Mouse (Mus musculus) ZHBTc4 (cell line): ENCODE results near the gene Lmna.
A peak's percentile ranks its signal among the peaks of the same experiment; 100 is the strongest.

Experiments used
- DNase-seq: peaks from one replicate; pipeline ENCODE4 v3.0.0-alpha.2; 2011; ENCODE audit warnings: low read depth, low spot score

The Lmna gene

GRCm38 (mm10) chr3:88521156-88521555 lies 11.4 kb upstream of the Lmna start:
- no peak for DNase-seq

DNA sequence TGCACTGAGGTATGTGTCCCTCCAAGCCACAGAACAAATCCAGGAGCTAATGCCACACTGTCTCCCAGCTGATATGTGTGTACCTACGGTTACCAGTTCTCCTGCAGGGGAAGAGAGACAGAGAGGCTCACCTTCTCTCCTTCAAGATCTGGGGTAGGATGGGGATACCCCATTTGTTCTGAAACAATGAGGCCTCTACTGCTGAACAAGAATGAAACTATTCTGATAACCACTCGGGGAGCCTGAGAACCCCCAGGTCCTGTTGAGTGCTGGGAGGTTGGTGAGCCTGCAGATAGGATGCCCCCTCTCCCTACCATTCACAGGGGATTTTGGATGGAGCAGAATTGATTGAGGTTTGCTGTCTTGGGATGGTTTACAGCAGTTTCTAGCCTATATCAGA lies 10.3 kb upstream of the Lmna start:
- DNase-seq, result no peak

- DNase-seq, result no peak
Observed at GRCm38 (mm10) chr3:88518411-88518810, 8.7 kb upstream of the Lmna start.

GRCm38 (mm10) chr3:88516407-88516806 lies 6.7 kb upstream of the Lmna start:
- DNase-seq, result no peak

- peak; percentile 57 for DNase-seq
Observed at GRCm38 (mm10) chr3:88515095-88515386, 5.3 kb upstream of the Lmna start.

GRCm38 (mm10) chr3:88514231-88515094 lies 4.7 kb upstream of the Lmna start:
- DNase-seq, result no peak

DNA sequence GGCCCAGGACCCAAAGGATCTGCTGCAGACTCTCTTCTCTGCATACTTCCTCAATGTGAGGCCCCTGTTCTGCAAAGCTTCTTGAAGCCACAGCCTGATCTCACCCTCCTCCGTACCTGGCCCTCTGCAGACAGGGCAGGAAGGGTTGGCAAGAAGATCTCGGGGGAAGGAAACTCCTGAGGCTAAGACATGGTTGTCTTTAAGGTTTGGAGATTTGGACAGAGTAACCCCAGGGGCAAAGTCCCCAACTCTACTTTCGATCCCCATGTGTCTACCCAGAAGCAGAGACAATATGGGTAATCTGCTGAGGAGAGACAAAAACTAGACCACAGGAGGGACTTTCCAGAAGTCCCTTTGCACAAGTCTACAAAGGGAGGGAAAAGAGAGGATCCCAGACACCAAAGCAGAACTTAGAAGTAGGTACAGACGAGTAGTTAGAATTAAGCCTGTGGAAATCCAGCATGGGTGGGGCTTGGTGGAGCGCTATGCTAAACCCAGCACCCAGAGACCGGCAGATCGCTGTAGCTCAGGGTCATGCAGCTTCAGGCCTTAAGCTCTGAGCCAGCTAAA lies 3.9 kb upstream of the Lmna start:
- no peak for DNase-seq

DNA sequence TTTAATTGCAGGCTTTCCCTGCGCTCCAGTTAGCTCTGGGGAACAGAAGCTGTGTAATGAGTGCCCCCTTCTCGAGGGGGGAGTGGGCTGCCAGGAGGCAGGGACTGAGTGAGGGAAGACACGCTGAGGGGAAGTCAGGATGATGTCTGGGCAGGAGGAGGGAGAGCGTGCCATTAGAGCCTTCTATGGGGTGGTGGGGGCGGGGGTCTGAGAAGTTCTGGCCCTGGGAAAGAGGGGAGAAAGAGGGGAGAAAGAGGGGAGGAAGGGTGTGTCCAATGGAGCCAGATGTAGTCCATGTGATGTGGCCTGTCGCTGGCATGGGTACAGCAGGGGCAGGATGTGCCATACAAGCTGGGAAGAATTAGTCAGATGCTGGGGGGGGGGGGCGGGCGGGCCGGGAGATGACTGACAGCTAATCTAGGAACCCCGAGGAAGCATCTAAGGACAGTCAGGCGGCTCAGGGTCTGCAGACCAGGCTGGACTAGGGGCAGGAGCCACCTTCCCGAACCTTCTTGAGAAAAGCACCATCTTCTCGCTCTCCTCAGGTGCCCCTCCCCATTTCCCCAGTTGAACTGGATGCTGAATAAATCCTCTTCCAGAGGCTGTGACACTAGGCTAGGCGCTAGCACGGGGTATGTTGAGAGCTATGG lies 3.3 kb upstream of the Lmna start:
- DNase-seq, result no peak

- DNase-seq, result no peak
Observed at GRCm38 (mm10) chr3:88512141-88512895, 2.6 kb upstream of the Lmna start.

GRCm38 (mm10) chr3:88511559-88511958 lies 1.8 kb upstream of the Lmna start:
- DNase-seq, result no peak

DNA sequence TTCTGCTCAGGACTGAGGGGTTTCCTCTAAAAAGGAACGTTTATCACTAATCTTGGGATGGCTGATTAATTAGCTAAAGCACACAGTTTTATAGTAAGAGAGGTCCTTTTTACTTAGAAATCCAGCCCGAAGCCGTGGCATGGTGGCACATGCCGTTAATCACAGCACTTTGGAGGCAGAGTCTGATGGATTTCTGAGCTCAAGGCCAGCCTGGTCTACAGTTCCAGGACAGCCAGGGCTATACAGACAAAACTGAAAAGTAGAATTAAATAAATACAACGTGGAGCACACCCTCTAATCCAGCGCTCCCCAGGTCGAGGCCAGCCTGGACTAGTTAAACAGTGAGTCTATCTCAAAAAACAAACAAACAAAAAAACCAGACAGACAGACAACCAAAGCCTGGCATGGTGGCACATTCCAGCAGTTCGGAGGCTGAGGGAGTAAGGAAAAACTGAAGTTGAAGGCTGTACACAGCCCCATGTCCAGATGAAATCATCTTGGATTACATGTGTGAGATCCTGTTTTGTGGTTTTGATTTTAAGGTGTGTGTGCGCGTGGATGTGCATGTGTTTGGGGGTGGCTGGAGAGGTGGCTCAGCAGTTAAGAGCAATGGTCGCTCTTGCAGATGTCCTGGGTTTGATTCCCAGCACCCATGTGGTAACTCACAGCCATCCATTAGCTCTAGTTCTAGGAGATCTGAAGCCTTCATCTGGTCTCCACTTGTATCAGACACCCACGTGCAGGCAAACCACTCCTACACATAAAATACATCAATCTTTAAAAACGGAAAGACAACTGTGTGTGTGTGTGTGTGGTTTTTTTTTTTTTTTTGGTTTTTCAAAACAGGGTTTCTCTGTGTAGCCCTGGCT lies 899 bp upstream of the Lmna start:
- no peak for DNase-seq

GRCm38 (mm10) chr3:88509250-88509649 lies 506 bp downstream of the Lmna start:
- no peak for DNase-seq

DNA sequence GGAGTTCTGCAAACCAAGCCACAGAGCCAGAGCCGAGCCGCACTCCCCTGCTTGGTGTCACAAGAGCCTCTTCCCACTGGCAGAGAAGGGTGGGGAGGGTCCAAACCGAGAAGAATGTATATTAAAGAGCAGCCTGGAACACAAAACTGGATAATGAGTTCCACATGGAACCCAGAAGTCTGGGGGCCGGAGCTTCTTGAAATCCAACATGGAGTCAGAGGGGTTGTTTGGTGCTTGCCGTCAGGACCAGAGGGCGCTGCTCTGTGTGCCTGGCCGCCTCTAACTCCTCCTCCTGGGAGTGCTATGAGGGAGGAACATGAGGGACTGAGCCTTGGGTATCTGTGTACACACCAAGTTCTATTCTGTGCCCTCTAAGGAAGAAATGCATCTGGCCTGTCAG lies 4.0 kb downstream of the Lmna start:
- peak; percentile 67 for DNase-seq

DNA sequence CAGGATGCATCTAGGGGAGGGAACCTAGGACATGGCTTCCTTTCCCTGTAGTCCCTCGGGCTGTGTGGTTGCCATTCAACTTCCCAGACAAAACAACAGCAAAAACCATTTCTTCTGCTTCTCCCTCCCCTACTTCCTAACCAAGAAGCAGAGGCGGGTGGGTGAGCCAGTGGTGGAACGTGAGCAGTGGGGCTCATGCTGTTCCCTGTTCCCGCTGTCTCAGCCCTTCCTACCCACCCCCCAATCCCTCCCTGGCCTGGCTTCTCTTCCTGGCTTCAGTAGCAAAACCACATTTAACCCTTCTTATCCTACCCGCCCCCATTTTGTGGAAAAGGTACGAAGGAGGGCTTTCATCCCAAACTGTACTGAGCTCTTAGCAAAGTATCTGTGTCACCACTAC lies 4.7 kb downstream of the Lmna start:
- no peak for DNase-seq

DNA sequence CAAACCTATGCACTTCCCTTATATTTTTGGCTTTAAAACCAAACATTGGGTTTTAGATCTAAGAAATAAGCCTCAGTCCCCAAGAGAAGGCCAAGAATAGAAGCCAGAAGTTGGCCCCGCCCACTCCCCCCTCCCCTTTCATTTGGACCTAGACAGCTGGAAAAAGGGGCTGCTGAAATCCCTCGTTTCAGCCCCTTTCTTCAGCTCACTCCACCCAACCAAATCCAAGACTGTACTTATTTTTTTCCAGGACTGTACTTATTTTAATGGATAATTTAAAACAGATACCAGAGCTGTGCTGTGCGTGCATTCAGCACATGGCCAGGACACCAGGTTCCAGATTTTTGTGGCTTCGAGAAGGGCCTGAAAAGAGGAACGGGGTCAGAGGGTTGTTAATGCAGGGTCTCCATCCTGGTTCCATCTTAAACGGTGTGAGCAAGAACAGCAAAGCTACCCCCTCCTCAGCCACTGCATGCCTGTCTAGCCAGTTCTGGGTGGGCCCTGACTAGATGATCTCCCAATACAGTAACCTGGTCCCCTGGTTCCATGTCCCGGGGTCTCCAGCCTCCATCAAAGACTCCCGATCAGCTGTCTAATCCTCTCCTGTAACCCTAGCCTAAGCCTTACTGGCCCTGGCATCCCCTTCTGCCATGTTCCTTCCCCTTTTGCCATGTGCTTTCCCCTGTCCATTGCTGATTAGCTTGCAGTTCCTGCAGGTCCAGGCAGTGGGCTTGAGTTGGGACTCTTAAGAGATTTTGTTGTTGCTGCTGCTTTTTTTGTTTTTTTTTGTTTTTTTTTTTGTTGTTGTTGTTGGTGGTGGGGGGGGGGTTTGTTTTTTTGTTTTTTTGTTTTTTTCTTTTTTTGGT lies 5.6 kb downstream of the Lmna start:
- no peak for DNase-seq

DNA sequence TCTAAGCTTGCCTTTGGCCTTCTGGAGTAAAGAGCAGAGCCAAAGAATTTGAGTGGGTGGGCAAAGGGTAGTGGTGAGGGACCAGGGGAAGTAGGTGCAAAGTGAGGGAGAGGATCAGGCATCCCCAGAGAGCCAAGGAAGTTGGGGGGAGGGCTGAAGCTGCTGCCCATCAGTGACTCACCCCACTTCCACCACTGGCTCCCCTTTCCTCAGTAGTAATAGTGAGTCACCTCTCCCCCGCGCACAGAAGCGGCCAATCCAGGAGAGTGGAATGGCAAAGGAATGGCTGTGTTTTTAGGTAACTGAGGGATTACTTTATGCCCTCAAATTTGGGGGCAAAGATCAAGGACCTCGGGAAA lies 6.3 kb downstream of the Lmna start:
- no peak for DNase-seq

DNA sequence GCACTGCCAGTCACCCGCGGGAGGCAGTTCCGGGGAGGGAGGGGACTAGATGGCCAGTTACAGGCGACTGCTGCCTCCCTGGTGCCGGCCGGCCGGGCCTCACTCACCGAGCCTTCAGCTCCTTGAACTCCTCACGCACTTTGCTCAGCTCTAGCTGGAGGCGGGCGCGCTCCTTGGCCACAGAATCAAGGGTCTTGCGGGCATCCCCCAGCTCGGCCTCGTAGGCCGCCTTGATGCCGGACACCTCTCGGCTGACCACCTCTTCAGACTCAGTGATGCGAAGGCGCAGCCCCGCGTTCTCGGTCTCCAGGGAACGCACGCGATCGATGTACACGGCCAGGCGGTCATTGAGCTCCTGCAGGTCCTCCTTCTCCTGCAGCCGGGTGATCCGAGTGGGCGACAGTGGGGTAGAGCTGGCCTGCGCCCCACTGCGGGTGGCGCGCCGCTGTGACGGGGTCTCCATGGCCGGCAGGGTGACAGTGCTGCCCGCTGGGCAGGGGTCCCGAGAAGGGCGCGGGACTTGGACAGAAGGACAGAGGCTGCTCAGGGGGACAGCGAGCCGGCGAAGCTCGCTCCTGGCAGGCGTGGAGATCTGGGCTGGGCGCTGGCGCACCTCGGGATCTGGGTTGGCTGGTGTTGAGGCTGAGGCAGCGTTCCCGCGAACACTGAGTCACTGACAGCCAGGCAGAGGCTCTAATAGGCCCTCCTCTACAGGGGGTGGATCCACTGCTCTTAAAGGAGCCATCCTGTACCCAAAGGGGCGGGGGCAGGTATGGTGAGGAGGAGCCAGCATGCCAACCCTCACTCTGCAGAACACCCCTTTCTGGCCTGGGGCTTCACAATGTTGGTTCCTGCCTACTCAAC lies 6.9 kb downstream of the Lmna start:
- peak; percentile 90 for DNase-seq

DNA sequence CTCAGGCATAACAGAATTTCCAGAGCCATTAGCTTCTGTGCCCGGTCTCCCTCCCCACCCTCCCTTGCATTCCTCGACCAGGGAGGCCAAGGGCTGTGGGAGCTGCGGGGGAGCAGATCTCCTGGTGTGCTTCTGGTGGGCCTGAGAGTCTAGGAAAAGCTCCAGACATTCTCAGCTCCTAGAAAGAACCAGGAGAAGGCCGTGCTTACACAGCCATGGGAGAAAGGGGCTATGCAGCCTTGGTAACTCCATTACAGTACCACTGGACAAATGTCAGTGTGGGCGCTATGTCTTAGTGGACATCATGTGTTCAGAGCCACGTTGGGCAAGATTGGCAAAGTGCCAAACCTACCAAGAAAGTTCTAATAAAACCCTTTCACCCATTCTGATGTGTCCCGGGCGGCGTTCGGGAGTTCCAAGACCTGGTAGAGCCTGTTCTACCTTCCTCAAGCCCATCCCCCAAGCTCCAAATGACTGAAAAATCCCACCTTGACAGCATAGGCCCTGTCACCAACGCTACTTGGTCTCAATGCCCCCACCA lies 7.7 kb downstream of the Lmna start:
- DNase-seq, result peak; percentile 50

GRCm38 (mm10) chr3:88501366-88502030 lies 8.3 kb downstream of the Lmna start:
- DNase-seq, result peak; percentile 31
